Comparison of ENCODE assay signal across 12 mouse cellular contexts in genomic region chr8:117200803-117201202, GRCm38 (mm10). TPM values are rescaled to one million over a fixed set of nuclear protein-coding genes. Genes with fewer than 3 reads are reported as not detected.
DNase-seq lines count a peak whose midpoint lies in the region; ATAC-seq and TF ChIP-seq lines count a peak whose summit lies in the region.
"Had no signal": no experiment of that assay in that cellular context is flagged by ENCODE, and none has a peak within 500 bp of the region (broad histone marks: within the 10 kb centered on the region; RNA-seq: fewer than 3 reads in every experiment).

No protein-coding gene starts in this region.

- no peak for TF ChIP-seq CTCF in heart, adult 2 months (IDR thresholded peaks at IDR 0.05)
- no peak for TF ChIP-seq CTCF in liver, postnatal 0 days (IDR thresholded peaks at IDR 0.05; ENCODE audit: low read depth)

- peak overlapping the region; percentile 34; the same call in 1 of the 2 replicates for H3K9ac ChIP-seq in heart, embryonic 11.5 days (ENCODE audit: low read depth, low read length)
- no peak overlapping the region for H3K9ac ChIP-seq in heart, adult 2 months (ENCODE audit: low read depth, low read length)
- peak overlapping the region; percentile 58 for H3K9ac ChIP-seq in liver, postnatal 0 days (replicated peaks)
- H3K9ac ChIP-seq: forebrain, embryonic 15.5 days; neural tube, embryonic 13.5 days had no signal

- TF ChIP-seq POLR2A in heart, adult 2 months (IDR thresholded peaks at IDR 0.05; ENCODE audit: insufficient read depth, low read depth, low read length): no peak

- 61% methylated on average over 9 of the region's 9 CpGs for WGBS in heart, embryonic 11.5 days (ENCODE audit: insufficient replicate concordance)
- 62% methylated on average over 9 of the region's 9 CpGs for WGBS in heart, adult 2 months
- WGBS in liver, postnatal 0 days (ENCODE audit: insufficient replicate concordance): 65% methylated on average over 9 of the region's 9 CpGs

- H3K79me2 ChIP-seq in heart, adult 2 months (replicated peaks; ENCODE audit: control insufficient read depth, insufficient read depth, low read length): no peaks in the 10 kb centered on the region

- H3K27me3 ChIP-seq in heart, embryonic 11.5 days (ENCODE audit: control insufficient read depth, insufficient read depth, low read length): no peaks in the 10 kb centered on the region
- H3K27me3 ChIP-seq in heart, adult 2 months (ENCODE audit: control insufficient read depth, insufficient read depth, low read length): no peaks in the 10 kb centered on the region
- H3K27me3 ChIP-seq in liver, postnatal 0 days (ENCODE audit: insufficient read depth, low read length): no peaks in the 10 kb centered on the region
- H3K27me3 ChIP-seq: forebrain, embryonic 15.5 days; neural tube, embryonic 13.5 days had no signal

- H3K9me3 ChIP-seq in heart, embryonic 11.5 days (replicated peaks; ENCODE audit: control insufficient read depth, low read length): no peaks in the 10 kb centered on the region
- no peaks in the 10 kb centered on the region for H3K9me3 ChIP-seq in liver, postnatal 0 days (ENCODE audit: low read length)
- H3K9me3 ChIP-seq: forebrain, embryonic 15.5 days; neural tube, embryonic 13.5 days had no signal

- peaks cover 39% of the 10 kb centered on the region for H3K4me1 ChIP-seq in heart, embryonic 11.5 days (ENCODE audit: control insufficient read depth, insufficient read depth, low read length)
- peaks cover 19% of the 10 kb centered on the region for H3K4me1 ChIP-seq in heart, adult 2 months (ENCODE audit: control insufficient read depth, insufficient read depth, low read length)
- peaks cover 43% of the 10 kb centered on the region for H3K4me1 ChIP-seq in liver, postnatal 0 days (ENCODE audit: insufficient read depth)
- H3K4me1 ChIP-seq: forebrain, embryonic 15.5 days had no signal

- H3K27ac ChIP-seq in heart, embryonic 11.5 days (ENCODE audit: low read depth, low read length): peak overlapping the region; percentile 81
- no peak overlapping the region for H3K27ac ChIP-seq in heart, adult 2 months
- H3K27ac ChIP-seq in liver, postnatal 0 days (ENCODE audit: low read depth): peak overlapping the region; percentile 93
- H3K27ac ChIP-seq: forebrain, embryonic 15.5 days; neural tube, embryonic 13.5 days had no signal

- DNase-seq in heart, adult 2 months: no peak
- DNase-seq in spleen, adult 12 weeks (ENCODE audit: low spot score): peak; percentile 67
- no peak for DNase-seq in spleen, adult 18-20 months
- DNase-seq in liver, postnatal 0 days: peak; percentile 73
- DNase-seq in adrenal gland, postnatal 14 days: no peak
- DNase-seq in neural tube, embryonic 10.5 days (ENCODE audit: extremely low spot score, low spot score): no peak
- DNase-seq: B cell, adult 2 months; cerebellum, adult 2 months had no signal

- H3K4me2 ChIP-seq in heart, embryonic 11.5 days: peak overlapping the region; percentile 31
- H3K4me2 ChIP-seq in liver, postnatal 0 days (ENCODE audit: low read depth, low read length): peak overlapping the region; percentile 54
- H3K4me2 ChIP-seq: forebrain, embryonic 15.5 days; neural tube, embryonic 13.5 days had no signal

- TF ChIP-seq EP300 in heart, adult 2 months (IDR thresholded peaks at IDR 0.05; ENCODE audit: insufficient read depth, low read depth, low read length): no peak
- TF ChIP-seq EP300 in liver, postnatal 0 days (IDR thresholded peaks at IDR 0.05; ENCODE audit: low read depth): peak; percentile 92

- peaks cover 15% of the 10 kb centered on the region for H3K36me3 ChIP-seq in heart, embryonic 11.5 days (ENCODE audit: control insufficient read depth, insufficient read depth, low read length)
- H3K36me3 ChIP-seq in heart, adult 2 months (ENCODE audit: control insufficient read depth, insufficient read depth, low read length): no peaks in the 10 kb centered on the region
- H3K36me3 ChIP-seq in liver, postnatal 0 days (replicated peaks; ENCODE audit: insufficient read depth, low read length): peaks cover 23% of the 10 kb centered on the region

- peak; percentile 47 for ATAC-seq in heart, embryonic 11.5 days (replicated peaks; ENCODE audit: insufficient number of reproducible peaks, low FRiP score, low TSS enrichment)
- peak; percentile 75 for ATAC-seq in liver, postnatal 0 days
- no peak for ATAC-seq in activated CD4-positive, CD25-positive, alpha-beta regulatory T cell, adult 4 months
- ATAC-seq: forebrain, embryonic 15.5 days had no signal

- no peak overlapping the region for H3K4me3 ChIP-seq in heart, embryonic 11.5 days (ENCODE audit: low read depth, low read length)
- no peak overlapping the region for H3K4me3 ChIP-seq in heart, adult 2 months
- peak overlapping the region; percentile 28 for H3K4me3 ChIP-seq in liver, postnatal 0 days (ENCODE audit: low read depth, low read length)
- H3K4me3 ChIP-seq: forebrain, embryonic 15.5 days; neural tube, embryonic 13.5 days had no signal

- intact Hi-C loops in heart, adult 2 months (cut with DNase I): no loop called here

RNA-seq across cellular contexts. Expression of gene Gan, which starts 42.9 kb away (rescaled TPM):
- 1.4 and 1.7 TPM in 2 replicates for polyA plus RNA-seq in heart, embryonic 11.5 days (2014; fragmentation: Nextera tagmentation; extraction: Ambion mirVana)
- total RNA-seq in heart, adult 2 months (2021): 1 to 10 TPM; 4.2 to 5.2 TPM
- polyA plus RNA-seq in heart, adult 2 months (2012; rRNA removed): 1.7 and 2.6 TPM in 2 replicates
- 0.60 and 0.62 TPM in 2 replicates for polyA plus RNA-seq in liver, postnatal 0 days (2015; fragmentation: Nextera tagmentation; extraction: Ambion mirVana)
- polyA plus RNA-seq in activated CD4-positive, CD25-positive, alpha-beta regulatory T cell, adult 4 months (2017; shearing (Covaris generic)): 1 to 10 TPM; 2.1 to 2.2 TPM
- total RNA-seq in adrenal gland, postnatal 14 days (2021): 9.1 and 10.7 TPM in 2 replicates

RNA-seq across cellular contexts. Expression of gene Cmip, which starts 56.1 kb away (rescaled TPM):
- polyA plus RNA-seq in heart, embryonic 11.5 days (2014; fragmentation: Nextera tagmentation; extraction: Ambion mirVana): 8.6 and 9.2 TPM in 2 replicates
- 10 to 100 TPM; 20.1 to 20.8 TPM for total RNA-seq in heart, adult 2 months (2021)
- polyA plus RNA-seq in heart, adult 2 months (2012; rRNA removed): 11.8 and 13.6 TPM in 2 replicates
- polyA plus RNA-seq in liver, postnatal 0 days (2015; fragmentation: Nextera tagmentation; extraction: Ambion mirVana): 22.3 and 22.6 TPM in 2 replicates
- 10 to 100 TPM; 24.3 to 32.6 TPM for polyA plus RNA-seq in activated CD4-positive, CD25-positive, alpha-beta regulatory T cell, adult 4 months (2017; shearing (Covaris generic))
- 94.6 and 96.2 TPM in 2 replicates for total RNA-seq in adrenal gland, postnatal 14 days (2021)

Comparison
In these comparisons a context has a peak if more than half of its experiments do, and no peak if none do; other contexts are left out.
1. DNase-seq: peak in spleen, adult 12 weeks (single experiment) and liver, postnatal 0 days (single experiment); none in heart, adult 2 months (0 of 2), spleen, adult 18-20 months (0 of 2), adrenal gland, postnatal 14 days (single experiment) and neural tube, embryonic 10.5 days (single experiment).